Mouse (Mus musculus): ENCODE data around the gene Lrfn3.

The Lrfn3 gene

GRCm38 (mm10) chr7:30313666-30314320, 48.8 kb downstream of the Lrfn3 start:
- DNase-seq (ENCODE audit: low spot score), result no peak

- DNase-seq (ENCODE audit: low spot score), result no peak
These were observed 52.4 kb downstream of the Lrfn3 start for GRCm38 (mm10) chr7:30310136-30310535.

DNA sequence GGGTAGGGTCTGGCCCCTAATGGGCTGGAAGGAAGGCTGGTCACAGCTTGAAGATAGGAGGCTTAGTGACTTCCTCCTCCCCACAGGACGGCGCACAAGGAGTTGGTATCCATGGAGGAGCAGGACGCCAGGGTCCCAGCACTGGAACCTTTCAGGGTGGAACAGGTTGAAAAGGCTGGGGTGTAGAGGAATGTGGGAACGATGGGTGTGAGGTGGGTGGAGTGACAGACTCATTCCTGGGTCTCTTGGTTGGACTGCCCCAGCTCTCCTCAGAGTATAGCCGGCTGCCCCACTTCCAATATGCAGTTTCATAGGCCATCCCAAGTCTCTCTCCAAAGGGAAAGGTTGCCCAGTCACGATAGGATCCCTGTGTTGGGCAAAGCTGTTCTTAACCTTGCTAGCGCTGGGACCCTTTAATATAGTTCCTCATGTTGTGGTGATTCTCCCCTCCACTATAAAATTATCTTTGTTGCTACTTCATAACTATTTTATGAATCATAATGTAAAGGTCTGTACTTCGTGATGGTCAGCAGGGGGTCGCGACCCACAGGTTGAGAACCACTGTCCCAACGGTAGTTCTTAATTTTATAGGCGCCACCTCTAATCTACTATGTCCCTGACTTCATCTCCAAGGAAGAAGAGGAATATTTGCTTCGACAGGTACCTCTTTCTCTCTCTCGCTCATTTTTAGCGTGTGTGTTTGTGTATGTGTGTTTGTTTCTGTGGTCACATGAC, 53.0 kb downstream of the Lrfn3 start:
- no peak for DNase-seq (ENCODE audit: low spot score)

DNA sequence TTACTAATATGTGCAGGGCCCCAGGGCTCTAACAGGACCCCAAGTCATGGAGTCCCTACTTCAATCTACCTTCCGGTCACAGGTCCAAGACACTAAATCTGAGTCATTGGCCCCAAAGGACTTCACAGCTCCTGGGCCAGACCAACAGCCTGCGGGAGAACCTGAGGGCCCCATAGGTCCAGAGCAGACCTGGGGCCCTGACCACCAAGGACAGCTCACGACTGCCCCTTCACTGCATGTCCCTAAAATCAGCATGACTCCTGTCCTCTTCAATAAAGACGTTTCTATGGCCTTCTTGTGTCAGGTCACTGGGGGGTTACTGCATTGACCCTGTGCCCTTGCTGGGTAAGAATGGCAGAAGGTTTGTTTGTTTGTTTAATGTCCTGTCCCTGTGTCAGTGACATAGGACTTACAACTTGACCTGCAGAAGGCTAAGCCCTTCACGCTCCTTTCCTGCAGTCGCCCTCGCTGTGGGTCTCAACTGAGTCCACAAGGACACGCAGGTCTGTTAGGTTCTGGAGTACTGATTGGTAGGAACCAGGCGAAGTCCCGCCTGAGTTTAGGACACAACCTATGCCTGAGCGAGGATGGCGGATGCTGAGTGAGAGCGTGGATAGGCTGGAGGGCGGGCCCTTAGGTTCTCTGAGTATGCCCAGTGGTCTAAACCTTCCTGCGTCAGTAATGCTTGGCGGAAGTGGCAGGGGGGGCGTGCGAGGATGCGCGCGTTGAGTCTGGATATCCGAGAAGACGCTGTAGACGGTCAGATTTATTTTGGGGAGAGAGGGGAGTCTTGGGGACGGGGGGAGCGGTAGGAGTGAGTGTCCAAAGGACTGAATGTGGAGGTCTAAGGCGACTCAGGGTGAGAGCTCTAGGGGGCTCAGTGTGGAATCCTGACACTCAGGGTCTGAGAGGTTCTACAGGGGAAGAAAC, 54.2 kb downstream of the Lrfn3 start, which contains the start of gene Alkbh6:
Gene Alkbh6, plus strand, starts transcription at position 642 of the 930 bp plus-strand sequence.
- DNase-seq (ENCODE audit: low spot score), result peak; percentile 94

DNA sequence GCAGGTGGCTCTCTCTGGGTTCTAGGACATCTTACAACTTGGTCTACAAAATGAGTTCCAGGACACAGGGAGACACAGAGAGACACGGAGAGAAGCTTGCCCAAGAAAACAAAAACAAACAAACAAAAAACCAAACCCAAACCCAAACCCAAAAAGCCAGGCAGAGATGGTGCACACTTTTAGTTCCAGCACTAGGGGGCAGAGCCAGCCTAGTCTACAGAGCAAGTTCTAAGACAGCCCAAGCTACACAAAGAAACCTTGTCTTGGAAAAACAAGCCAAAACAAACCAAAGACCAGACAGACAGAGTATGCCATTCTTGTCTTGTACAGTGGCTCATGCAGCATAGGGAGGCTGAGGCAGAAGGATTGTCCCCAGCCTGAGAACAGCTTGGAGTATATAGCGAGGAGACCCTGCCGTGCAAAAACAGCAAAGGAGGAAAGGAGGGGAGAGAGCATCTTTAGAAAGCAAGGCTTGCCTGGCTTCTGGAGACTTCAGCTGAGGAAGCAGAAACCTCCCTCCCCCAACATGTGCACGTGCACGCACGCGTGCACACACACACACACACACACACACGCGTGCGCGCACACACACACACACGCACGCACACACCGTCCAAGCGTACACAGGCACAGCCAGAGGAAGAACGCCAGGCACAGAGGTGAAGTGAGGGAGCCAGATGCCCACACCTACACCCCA, 56.3 kb downstream of the Lrfn3 start:
- DNase-seq (ENCODE audit: low spot score), result no peak

All from ovary, adult 18-20 months (tissue).